Mouse (Mus musculus) testis, adult 2 months (tissue): ENCODE results near the gene Tmod1.

ENCODE experiments used
- CTCF ChIP-seq: fragments of 200-500 bp; IDR thresholded peaks from 2 replicates; pipeline ENCODE4 v1.5.1; 2012; ENCODE audit warnings: low read depth, mild to moderate bottlenecking, inconsistent platforms, low read length, moderate library complexity; ENCODE audit not compliant: control insufficient read depth, insufficient read depth, insufficient replicate concordance
- POLR2A ChIP-seq: fragments of 200-500 bp; IDR thresholded peaks from 2 replicates; pipeline ENCODE4 v1.6.1; 2012; ENCODE audit warnings: low read depth, mild to moderate bottlenecking, inconsistent platforms, low read length, moderate library complexity; ENCODE audit not compliant: control insufficient read depth

- no peak for TF ChIP-seq CTCF
- TF ChIP-seq POLR2A = peak; percentile 89
These were observed 99.8 kb downstream of the Tmod1 start, which contains the start of the genes Ncbp1 and Tstd2 for GRCm38 (mm10) chr4:46138287-46139222.
